Mouse (Mus musculus): Measurements from ENCODE around the gene Stk17b.
A peak's percentile ranks its signal among the peaks of the same experiment; 100 is the strongest.

Gene Stk17b

DNA sequence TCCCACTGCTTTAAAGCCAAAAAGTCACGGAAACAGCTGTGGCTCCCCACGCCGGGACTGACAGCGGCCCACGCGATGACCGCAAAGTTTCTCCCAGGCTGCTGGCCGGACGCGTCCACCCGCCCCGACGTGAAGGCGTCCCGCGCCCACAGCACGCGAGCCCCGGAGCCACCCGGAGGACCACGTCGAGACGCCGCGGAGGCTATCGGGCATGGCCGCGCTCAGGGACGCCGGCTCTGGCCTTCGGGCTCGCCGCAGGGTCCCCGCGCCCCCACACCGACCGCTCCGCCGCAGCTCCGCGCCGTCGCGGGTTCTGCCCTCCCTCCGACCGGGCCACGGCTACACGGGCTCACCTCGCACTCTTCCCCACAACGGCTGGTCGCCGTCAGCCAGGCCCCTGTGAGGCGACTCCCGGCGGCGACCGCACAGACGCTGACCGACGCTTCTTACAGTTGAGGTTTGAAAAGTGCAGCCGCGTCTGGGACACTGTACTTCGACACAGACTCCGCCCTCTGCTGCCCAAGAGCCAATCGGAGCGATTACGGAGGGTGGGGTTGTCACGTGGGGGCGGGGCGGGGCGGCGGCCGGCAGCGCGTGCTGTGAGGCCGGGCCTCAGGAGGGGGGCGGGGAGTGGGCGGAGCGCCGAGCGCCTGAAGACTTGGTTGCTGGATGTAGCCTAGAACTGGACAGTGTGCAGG is at the start of gene Stk17b:
Stk17b (minus strand) TSS at position 504 of the 698 bp plus-strand sequence.
- DNase-seq, result peak; percentile 91 to 93

DNA sequence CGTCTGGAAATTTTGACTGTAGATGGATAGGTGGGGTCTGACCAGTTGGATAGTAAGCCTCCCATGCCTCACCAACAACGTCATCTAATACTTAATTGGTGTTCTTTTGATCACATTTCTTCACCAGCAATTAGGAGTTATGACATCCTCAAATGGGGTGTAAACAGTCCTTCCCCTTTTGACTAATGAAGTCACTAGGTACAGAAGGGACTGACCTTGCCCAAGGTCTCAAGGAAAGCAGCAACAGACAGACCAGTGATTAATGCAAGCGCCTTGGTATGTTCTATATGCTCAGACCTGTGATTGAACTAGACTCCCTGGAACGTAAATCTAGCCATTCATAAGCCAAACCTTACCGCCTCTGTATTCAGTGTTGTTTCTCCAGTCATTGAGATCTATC is 45.3 kb upstream of the Stk17b start:
- DNase-seq, result no peak

GRCm38 (mm10) chr1:53829089-53829488 is 44.1 kb upstream of the Stk17b start:
- DNase-seq, result no peak

GRCm38 (mm10) chr1:53824446-53825337 is 39.7 kb upstream of the Stk17b start:
- DNase-seq, result no peak

- DNase-seq, result peak; percentile 49 to 64
Observed at GRCm38 (mm10) chr1:53823687-53824445, 38.8 kb upstream of the Stk17b start.

DNA sequence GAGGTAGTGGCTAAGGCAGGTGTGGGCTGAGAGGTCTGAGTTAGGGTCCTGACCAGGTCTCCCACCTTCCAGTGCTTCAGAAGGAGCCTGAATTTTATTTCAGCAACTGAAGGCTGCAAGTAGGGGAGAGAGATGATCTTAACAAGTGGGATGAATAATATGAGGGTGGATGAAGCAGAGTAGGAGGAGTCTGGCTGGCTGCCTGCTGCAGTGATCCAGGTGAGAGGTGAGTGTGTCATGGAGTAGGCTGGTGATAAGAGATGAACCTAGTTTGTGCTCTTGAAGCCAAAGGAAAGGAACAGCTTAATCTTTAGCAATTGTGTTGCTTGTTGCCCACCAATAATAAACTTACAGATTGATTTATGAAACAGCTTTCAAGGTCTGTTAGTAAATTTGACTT is 37.0 kb upstream of the Stk17b start:
- no peak for DNase-seq

DNA sequence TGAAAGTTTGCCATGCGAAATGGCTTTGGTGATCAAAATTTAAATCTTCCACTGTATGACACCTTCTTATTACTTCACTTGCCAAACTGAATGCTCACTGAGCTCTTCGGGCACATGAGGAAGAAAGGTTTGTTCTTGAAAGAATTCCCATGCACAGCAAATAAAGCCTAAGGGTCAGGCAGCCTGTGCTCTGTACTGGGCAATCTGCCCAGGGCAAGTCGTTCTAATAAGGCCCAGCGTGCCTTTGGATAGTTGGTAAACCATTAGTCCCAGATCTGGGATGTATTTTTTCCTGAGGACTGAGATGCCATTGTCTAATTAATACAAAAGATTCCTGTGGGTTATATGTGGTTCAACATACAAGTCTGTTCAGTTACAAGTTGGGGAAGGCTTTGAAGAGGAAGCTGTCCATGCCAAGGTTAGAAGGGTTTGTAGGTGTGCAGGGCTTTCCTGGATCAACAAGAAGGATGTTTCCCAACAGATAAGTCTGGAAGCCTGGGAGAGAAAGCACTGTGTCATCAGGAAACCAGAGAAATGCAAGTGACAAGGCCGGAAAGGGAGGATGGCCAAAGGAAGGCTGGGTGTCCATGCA is 35.1 kb upstream of the Stk17b start:
- no peak for DNase-seq

DNA sequence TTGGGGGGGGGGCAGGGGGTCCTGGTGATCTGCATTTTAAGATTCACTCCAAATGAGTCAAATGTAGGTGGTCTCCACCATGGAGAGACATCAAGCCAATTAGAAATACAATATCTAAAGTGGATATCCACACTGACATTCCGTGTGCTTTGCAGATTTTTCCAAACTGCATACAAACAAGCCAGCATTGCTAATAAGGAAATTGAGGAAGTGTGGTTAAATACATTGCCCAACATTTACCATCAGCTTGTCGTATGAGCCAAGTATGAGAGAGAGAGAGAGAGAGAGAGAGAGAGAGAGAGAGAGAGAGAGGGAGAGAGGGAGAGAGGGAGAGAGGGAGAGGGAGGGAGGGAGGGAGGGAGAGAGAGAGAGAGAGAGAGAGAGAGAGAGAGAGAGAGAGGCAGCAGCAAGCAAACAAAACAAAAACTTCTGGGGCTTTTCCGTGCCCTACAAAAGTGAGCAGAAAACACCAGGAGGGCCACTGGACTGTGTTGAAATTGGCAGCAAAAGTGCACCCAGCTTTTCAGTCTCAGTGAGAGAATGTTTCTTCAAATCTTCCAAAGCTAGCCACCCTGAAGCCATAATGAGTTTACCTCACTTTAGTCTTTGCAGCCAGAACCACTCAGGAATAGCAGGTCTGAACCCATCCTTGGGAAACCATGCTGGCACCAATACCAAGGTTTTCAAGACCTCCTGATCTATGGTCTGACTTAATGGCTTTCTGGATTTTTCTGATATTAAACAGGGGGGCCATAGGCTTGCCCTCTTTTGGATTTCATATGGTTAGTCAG is 33.2 kb upstream of the Stk17b start:
- DNase-seq, result no peak

DNA sequence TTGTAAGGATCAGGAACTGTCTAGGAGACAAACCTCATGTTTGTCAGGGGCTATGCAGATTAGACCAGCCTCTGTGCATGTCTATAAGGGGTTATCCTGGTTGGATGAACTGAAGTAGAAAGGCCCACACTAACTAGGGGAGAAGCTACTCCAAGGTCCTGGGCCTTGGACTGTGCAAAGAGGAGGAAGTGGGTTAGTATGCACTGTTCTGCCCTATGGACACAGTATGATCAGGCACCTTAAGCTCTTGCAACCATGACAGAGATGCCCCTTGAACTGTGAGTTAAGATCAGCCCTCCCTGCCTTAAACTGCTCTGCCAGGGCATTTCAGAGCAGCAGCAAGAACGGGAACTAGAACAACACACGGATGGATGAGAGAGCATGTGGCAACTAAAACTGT is 31.3 kb upstream of the Stk17b start:
- no peak for DNase-seq

DNA sequence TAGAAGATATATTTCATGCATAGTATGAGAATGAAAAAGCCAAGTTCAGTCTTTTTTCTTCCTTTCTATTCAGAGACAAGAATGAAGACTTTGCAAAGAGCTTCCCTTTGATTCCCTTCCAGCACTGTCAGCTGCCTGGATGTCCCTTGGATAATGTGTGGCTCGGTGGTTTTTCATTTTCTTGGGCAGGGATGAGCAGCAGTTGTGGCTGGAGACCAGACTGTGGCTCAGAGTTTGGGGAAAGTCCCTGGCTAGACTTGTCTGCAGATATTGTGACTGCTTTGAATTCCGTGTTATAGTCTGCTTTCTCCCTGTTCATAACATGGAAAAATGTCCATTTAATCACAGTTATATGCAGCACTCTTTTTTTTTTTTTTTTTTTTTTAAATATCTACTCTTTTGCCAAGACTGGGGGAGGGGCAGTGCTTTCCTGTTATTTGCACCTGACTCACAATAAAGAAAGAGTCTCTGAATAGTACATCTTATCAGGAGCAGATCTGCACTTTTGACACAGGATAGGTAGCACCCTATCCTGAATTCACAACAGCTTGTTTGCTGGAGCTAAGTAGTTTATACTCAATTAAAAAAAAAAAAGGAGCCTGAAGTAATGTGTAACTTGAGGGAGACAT is 29.2 kb upstream of the Stk17b start:
- DNase-seq, result no peak

GRCm38 (mm10) chr1:53811919-53812318 is 26.9 kb upstream of the Stk17b start:
- no peak for DNase-seq

GRCm38 (mm10) chr1:53808229-53808628 is 23.2 kb upstream of the Stk17b start:
- no peak for DNase-seq

DNA sequence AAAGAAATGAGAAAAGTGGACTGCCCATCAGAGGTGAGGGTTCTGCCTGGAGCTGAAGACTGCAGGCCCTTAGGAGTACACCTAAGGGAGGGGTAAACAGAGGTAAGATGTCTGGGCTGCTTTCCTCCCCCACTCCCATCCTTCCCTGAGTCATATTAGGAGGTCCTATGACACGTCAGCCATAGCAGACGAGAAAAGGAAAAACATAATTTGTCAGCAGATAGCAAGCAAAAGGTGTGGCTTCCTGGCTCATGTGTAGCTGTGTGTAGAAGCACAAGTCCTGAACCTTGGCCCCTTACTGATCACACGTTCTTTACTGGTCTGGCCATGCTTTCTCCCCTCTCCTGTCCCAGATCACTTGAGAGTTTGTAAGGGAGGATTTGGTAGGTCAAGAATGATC is 12.8 kb upstream of the Stk17b start:
- DNase-seq, result no peak

DNA sequence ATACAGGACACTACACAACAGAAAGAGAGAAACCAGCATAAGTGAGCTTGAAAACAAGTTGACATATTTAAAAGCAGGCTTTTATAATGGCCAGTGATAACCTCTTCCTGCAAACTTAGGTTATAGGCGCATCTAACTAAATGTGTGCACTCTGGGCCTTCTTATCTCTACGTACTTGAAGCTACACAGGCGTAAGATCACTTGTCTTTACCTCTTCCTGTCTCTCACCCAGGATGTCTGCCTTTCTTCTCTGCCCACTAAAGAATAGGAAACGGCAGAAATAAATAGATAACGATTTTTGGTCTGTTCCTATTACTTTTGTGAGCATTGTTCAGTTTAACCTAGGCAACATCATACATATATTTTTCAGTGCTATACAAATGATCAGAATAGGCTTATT is 12.1 kb upstream of the Stk17b start:
- no peak for DNase-seq

DNA sequence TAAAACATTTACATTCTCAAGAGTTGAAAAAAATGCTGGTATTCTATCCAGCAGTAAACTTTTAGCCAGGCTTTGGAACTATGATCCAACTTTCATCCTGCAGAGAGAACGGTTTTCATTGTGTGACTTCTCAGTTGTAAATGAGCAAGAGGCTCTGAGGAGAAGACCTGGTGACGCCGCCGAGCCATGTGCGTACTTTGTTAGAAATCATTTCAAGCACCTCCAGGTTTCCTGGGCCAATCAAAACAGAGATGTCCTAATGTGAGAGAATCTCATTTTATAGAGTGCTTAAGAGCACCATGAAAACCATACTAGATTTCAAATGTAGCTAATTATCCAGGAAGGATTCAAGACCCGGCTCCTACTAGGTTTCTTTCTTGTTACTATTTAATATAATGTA is 11.2 kb upstream of the Stk17b start:
- DNase-seq, result no peak

- no peak for DNase-seq
Observed at GRCm38 (mm10) chr1:53795591-53795990, 10.6 kb upstream of the Stk17b start.

DNA sequence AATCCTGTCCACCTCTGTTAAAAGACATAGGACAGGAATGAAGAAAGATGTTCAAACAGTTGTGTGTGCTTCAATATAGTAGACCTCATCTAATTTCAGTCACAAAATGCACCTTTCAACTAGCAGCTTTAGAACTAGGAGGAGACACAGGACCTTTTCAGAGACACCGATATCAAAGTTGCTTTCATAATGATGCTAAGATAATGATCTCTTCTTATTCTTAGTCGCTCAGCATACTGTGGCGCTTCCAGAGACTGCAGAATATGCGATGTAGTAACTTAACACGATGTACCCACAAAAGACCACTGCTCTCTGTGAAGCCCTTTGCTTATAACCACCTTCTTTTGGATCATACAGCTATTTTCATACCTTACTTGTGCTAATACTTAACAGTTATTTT is 10.1 kb upstream of the Stk17b start:
- DNase-seq, result no peak

GRCm38 (mm10) chr1:53794279-53794678 is 9.3 kb upstream of the Stk17b start:
- no peak for DNase-seq

- peak; percentile 76 to 87 for DNase-seq
Observed at GRCm38 (mm10) chr1:53791343-53791742, 6.3 kb upstream of the Stk17b start.

GRCm38 (mm10) chr1:53784291-53784720 is 718 bp downstream of the Stk17b start:
- DNase-seq, result peak; percentile 34 to 38

- no peak for DNase-seq
Observed at GRCm38 (mm10) chr1:53782956-53783355, 2.1 kb downstream of the Stk17b start.

GRCm38 (mm10) chr1:53782079-53782478 is 2.9 kb downstream of the Stk17b start:
- DNase-seq, result no peak

Measured in thymus, postnatal 36 days (tissue).